Mouse (Mus musculus) CH12.LX (cell line): Measurements from ENCODE around the gene Greb1. TPM values are rescaled to one million over a fixed set of nuclear protein-coding genes. Genes with fewer than 3 reads are reported as not detected.
A peak's percentile ranks its signal among the peaks of the same experiment; 100 is the strongest.

ENCODE experiments used
- DNase-seq: peaks from one replicate; pipeline ENCODE4 v3.0.0-alpha.2; 2013; ENCODE audit errors: extremely low read depth
- H3K27ac ChIP-seq: 2 replicates; pipeline ENCODE4 v1.5.1; 2012; ENCODE audit warnings: low read depth, mild to moderate bottlenecking, control low read depth, moderate library complexity; ENCODE audit not compliant: insufficient read depth
- H3K27me3 ChIP-seq: replicated peaks from 2 replicates; pipeline ENCODE3; 2012; ENCODE audit warnings: inconsistent platforms
- H3K36me3 ChIP-seq, 2 experiments: replicated peaks in 1 of 2; 2 replicates each; pipeline versions ENCODE3 to v1.6.1; 2012; ENCODE audit warnings: inconsistent platforms in 1 of 2, low read length in 1 of 2, mild to moderate bottlenecking in 1 of 2, mixed read lengths in 1 of 2, moderate library complexity in 1 of 2; ENCODE audit not compliant: control insufficient read depth in 1 of 2, insufficient read depth in 1 of 2
- H3K4me1 ChIP-seq, 2 experiments: 2 replicates each; pipeline ENCODE4 v1.6.1; 2012; ENCODE audit warnings: inconsistent platforms in 1 of 2, moderate library complexity in 1 of 2; ENCODE audit not compliant: insufficient read depth in 2 of 2, control insufficient read depth in 1 of 2
- H3K4me2 ChIP-seq: 2 replicates; pipeline ENCODE4 v1.6.1; 2012; ENCODE audit warnings: low read depth, mild to moderate bottlenecking, control low read depth; ENCODE audit not compliant: poor library complexity, insufficient read depth, severe bottlenecking
- H3K4me3 ChIP-seq, 3 experiments: fragments of 150-350 bp in 1 of 3; sonication (generic) in 1 of 3; replicated peaks in 1 of 3; 2 replicates each; pipeline versions ENCODE3 to v1.5.1; 2011 to 2012; ENCODE audit warnings: low read depth in 2 of 3, low read length in 2 of 3, mild to moderate bottlenecking in 2 of 3, moderate library complexity in 2 of 3, control low read depth in 1 of 3, improper control_type of control experiment in 1 of 3, inconsistent platforms in 1 of 3, mixed read lengths in 1 of 3; ENCODE audit not compliant: poor library complexity in 1 of 3
- H3K79me2 ChIP-seq: replicated peaks from 2 replicates; pipeline ENCODE4 v1.6.1; 2012; ENCODE audit warnings: mild to moderate bottlenecking, moderate library complexity; ENCODE audit not compliant: control insufficient read depth, poor library complexity, insufficient read depth, severe bottlenecking; ENCODE audit errors: extremely low read depth
- H3K9ac ChIP-seq: 2 replicates; pipeline ENCODE4 v1.6.1; 2012; ENCODE audit warnings: low read depth, mild to moderate bottlenecking, control low read depth, moderate library complexity; ENCODE audit not compliant: insufficient read depth
- H3K9me3 ChIP-seq: replicated peaks from 2 replicates; pipeline ENCODE3; 2012; ENCODE audit warnings: low read length, inconsistent platforms, mixed read lengths
- CHD1 ChIP-seq: IDR thresholded peaks from 2 replicates; pipeline ENCODE4 v1.6.1; 2012; ENCODE audit warnings: low read depth, low read length, improper control_type of control experiment, inconsistent platforms
- CTCF ChIP-seq, 2 experiments: IDR thresholded peaks in 1 of 2; conservative IDR thresholded peaks in 1 of 2; 2 replicates each; pipeline ENCODE4 v1.5.1; 2011 to 2012; ENCODE audit warnings: low read depth in 2 of 2, low read length in 2 of 2, improper control_type of control experiment in 1 of 2, inconsistent platforms in 1 of 2, mild to moderate bottlenecking in 1 of 2, moderate library complexity in 1 of 2
- EP300 ChIP-seq: IDR thresholded peaks from 2 replicates; pipeline ENCODE4 v1.6.1; 2011; ENCODE audit warnings: low read length, improper control_type of control experiment
- ETS1 ChIP-seq: conservative IDR thresholded peaks from 2 replicates; pipeline ENCODE4 v1.6.1; 2012; ENCODE audit warnings: low read depth, mild to moderate bottlenecking, inconsistent platforms, low read length, improper control_type of control experiment, moderate library complexity
- GABPA ChIP-seq: IDR thresholded peaks from 2 replicates; pipeline ENCODE4 v1.6.1; 2012; ENCODE audit warnings: low read depth, low read length, improper control_type of control experiment, inconsistent platforms; ENCODE audit not compliant: insufficient replicate concordance
- IRF4 ChIP-seq: IDR thresholded peaks from 2 replicates; pipeline ENCODE4 v1.6.1; 2014; ENCODE audit warnings: low read depth, mild to moderate bottlenecking, inconsistent platforms, low read length, improper control_type of control experiment
- JUN ChIP-seq: IDR thresholded peaks from 2 replicates; pipeline ENCODE4 v1.6.1; 2011; ENCODE audit warnings: low read depth, mild to moderate bottlenecking, low read length, improper control_type of control experiment, moderate library complexity; ENCODE audit not compliant: insufficient read depth
- KAT2A ChIP-seq: IDR thresholded peaks from 2 replicates; pipeline ENCODE4 v1.6.1; 2012; ENCODE audit warnings: low read length, improper control_type of control experiment, inconsistent platforms; ENCODE audit not compliant: insufficient replicate concordance
- MAX ChIP-seq: IDR thresholded peaks from 2 replicates; pipeline ENCODE4 v1.6.1; 2011; ENCODE audit warnings: low read length, improper control_type of control experiment
- MAZ ChIP-seq: IDR thresholded peaks from 2 replicates; pipeline ENCODE4 v1.6.1; 2012; ENCODE audit warnings: low read depth, mild to moderate bottlenecking, inconsistent platforms, low read length, improper control_type of control experiment, moderate library complexity
- MEF2A ChIP-seq: IDR thresholded peaks from 2 replicates; pipeline ENCODE4 v1.6.1; 2014; ENCODE audit warnings: low read depth, mild to moderate bottlenecking, inconsistent platforms, low read length, improper control_type of control experiment, borderline replicate concordance
- MXI1 ChIP-seq: IDR thresholded peaks from 2 replicates; pipeline ENCODE4 v1.6.1; 2011; ENCODE audit warnings: mild to moderate bottlenecking, low read depth, low read length, improper control_type of control experiment
- NELFE ChIP-seq: IDR thresholded peaks from 2 replicates; pipeline ENCODE4 v1.6.1; 2011; ENCODE audit warnings: low read depth, low read length, improper control_type of control experiment
- NRF1 ChIP-seq: IDR thresholded peaks from 2 replicates; pipeline ENCODE4 v1.6.1; 2014; ENCODE audit warnings: low read depth, mild to moderate bottlenecking, inconsistent platforms, low read length, improper control_type of control experiment, moderate library complexity
- PAX5 ChIP-seq: IDR thresholded peaks from 2 replicates; pipeline ENCODE4 v1.6.1; 2012; ENCODE audit warnings: low read length, inconsistent platforms, mixed read lengths
- POLR2AphosphoS2 ChIP-seq: IDR thresholded peaks from 2 replicates; pipeline ENCODE4 v1.6.1; 2011; ENCODE audit warnings: low read depth, low read length, improper control_type of control experiment
- RAD21 ChIP-seq: IDR thresholded peaks from 2 replicates; pipeline ENCODE4 v1.6.1; 2011; ENCODE audit warnings: low read depth, mild to moderate bottlenecking, low read length, improper control_type of control experiment, moderate library complexity
- SIN3A ChIP-seq: IDR thresholded peaks from 2 replicates; pipeline ENCODE4 v1.6.1; 2012; ENCODE audit warnings: low read length, improper control_type of control experiment, inconsistent platforms
- SMC3 ChIP-seq: IDR thresholded peaks from 2 replicates; pipeline ENCODE4 v1.6.1; 2011; ENCODE audit warnings: low read depth, low read length, improper control_type of control experiment
- TCF12 ChIP-seq: IDR thresholded peaks from 2 replicates; pipeline ENCODE4 v1.6.1; 2014; ENCODE audit warnings: low read depth, mild to moderate bottlenecking, inconsistent platforms, low read length, improper control_type of control experiment
- UBTF ChIP-seq: IDR thresholded peaks from 2 replicates; pipeline ENCODE4 v1.6.1; 2012; ENCODE audit warnings: low read depth, mild to moderate bottlenecking, inconsistent platforms, low read length, improper control_type of control experiment, moderate library complexity
- USF1 ChIP-seq: IDR thresholded peaks from 2 replicates; pipeline ENCODE4 v1.6.1; 2014; ENCODE audit warnings: low read depth, mild to moderate bottlenecking, inconsistent platforms, low read length, improper control_type of control experiment
- USF2 ChIP-seq: conservative IDR thresholded peaks from 2 replicates; pipeline ENCODE4 v1.6.1; 2011; ENCODE audit warnings: low read depth, low read length, improper control_type of control experiment
- ZC3H11A ChIP-seq: IDR thresholded peaks from 2 replicates; pipeline ENCODE4 v1.6.1; 2012; ENCODE audit warnings: low read depth, mild to moderate bottlenecking, inconsistent platforms, low read length, improper control_type of control experiment
- ZKSCAN1 ChIP-seq: IDR thresholded peaks from 2 replicates; pipeline ENCODE4 v1.6.1; 2012; ENCODE audit warnings: low read depth, inconsistent platforms, low read length, improper control_type of control experiment, borderline replicate concordance
- ZMIZ1 ChIP-seq: IDR thresholded peaks from 2 replicates; pipeline ENCODE4 v1.6.1; 2012; ENCODE audit warnings: low read depth, mild to moderate bottlenecking, inconsistent platforms, low read length, improper control_type of control experiment
- dilution Hi-C: fragments of 300-500 bp; cut with MboI; formaldehyde crosslinking; loops from 2 replicates; pipeline ENCODE4 v1.14.3; 2020; ENCODE audit warnings: low sequenced_read_pairs; ENCODE audit not compliant: extremely low pct_unique_long_range_greater_than_20kb, extremely low pct_ligation_motif_present
- in situ Hi-C: fragments of 300-500 bp; cut with MboI; formaldehyde crosslinking; loops from 3 replicates; pipeline ENCODE4 v1.14.3; 2019; ENCODE audit warnings: low sequenced_read_pairs, low pct_ligation_motif_present, low pct_unique_long_range_greater_than_20kb, mixed read lengths
- polyA plus RNA-seq: library from polyadenylated mRNA; unstranded; fragments of >175 nt; gene quantifications from 2 replicates; pipeline ENCODE4 v1.2.1, GENCODE M21; 2012; ENCODE audit warnings: low read depth; ENCODE audit not compliant: insufficient read length
- total RNA-seq, 2 experiments: library from RNA; depleted of rRNA; stranded (reverse); fragments of 300-350 nt in 1 of 2; fragments of >200 nt in 1 of 2; gene quantifications; 2 replicates each; pipeline ENCODE4 v1.2.3; 2012 to 2014

Greb1 gene
- total and polyA plus RNA-seq, 3 experiments, result not detected

DNA sequence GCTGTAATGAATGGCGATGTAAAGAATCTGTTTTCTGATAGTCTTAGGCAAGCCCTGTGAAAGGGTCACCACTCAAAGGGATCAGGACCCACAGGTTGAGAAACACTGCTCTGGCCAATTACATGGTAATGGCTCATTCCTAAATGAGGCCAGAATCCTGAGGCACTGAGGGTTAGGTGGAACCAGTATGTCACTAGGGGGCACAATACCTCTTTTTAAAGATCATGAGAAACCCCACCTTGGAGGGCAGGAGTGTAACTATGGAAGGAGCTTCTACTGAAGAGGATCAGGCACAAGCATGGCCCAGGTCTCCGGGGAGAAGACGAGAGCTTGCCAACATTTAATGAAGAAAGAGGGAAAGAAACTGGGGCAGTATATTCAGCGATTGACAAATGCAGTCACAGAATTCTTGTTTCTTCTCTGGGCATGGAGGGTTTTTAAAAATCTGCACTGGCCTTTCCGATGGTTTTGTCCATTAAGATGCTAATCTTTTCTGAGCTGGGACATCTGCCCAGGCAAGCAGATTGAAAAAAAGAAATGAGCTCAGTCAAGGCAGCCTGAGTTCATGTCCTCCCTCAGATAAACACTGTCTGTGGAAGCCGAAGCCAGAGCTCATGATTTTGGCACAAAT lies 137.6 kb downstream of the Greb1 start:
- TF ChIP-seq CTCF (conservative IDR thresholded peaks at IDR 0.05 in 1 of 2, IDR thresholded peaks at IDR 0.05 in 1 of 2; ENCODE audit: low read depth in 2 of 2, low read length in 2 of 2), result peak in 1 of 2 experiments; percentile 46; a peak in 2 of 4 replicates
- no peak for TF ChIP-seq CHD1
- in situ Hi-C loops, result no loop called here

GRCm38 (mm10) chr12:16661936-16662335 lies 138.8 kb downstream of the Greb1 start:
- Histone ChIP-seq H3K4me2 (no peak overlapping the region), H3K9me3 (no peaks in the 10 kb centered on the region), H3K9ac (no peak overlapping the region), H3K27me3 (peaks cover 9% of the 10 kb centered on the region), H3K36me3 (no peaks in the 10 kb centered on the region), H3K4me3 (no peak overlapping the region), H3K27ac (no peak overlapping the region), H3K79me2 (no peaks in the 10 kb centered on the region), H3K4me1 (no peaks in the 10 kb centered on the region)
- in situ Hi-C loops, result no loop called here
- no peak for TF ChIP-seq ZC3H11A
- no peak for TF ChIP-seq MAX
- no peak for TF ChIP-seq SIN3A
- TF ChIP-seq IRF4, result no peak
- TF ChIP-seq UBTF, result no peak
- no peak for TF ChIP-seq USF1
- no peak for TF ChIP-seq EP300
- no peak for TF ChIP-seq TCF12
- TF ChIP-seq USF2, result no peak
- TF ChIP-seq MXI1, result no peak
- no peak for TF ChIP-seq ZMIZ1
- DNase-seq, result no peak
- dilution Hi-C loops, result no loop called here

More for the DNA sequence above, 137.6 kb downstream of the Greb1 start:
- Histone ChIP-seq H3K4me2 (no peak overlapping the region), H3K4me1 (no peaks in the 10 kb centered on the region), H3K27ac (no peak overlapping the region), H3K36me3 (no peaks in the 10 kb centered on the region), H3K79me2 (no peaks in the 10 kb centered on the region), H3K9ac (no peak overlapping the region), H3K9me3 (no peaks in the 10 kb centered on the region), H3K4me3 (no peak overlapping the region), H3K27me3 (peaks cover 1% of the 10 kb centered on the region)
- peak; percentile 2 for DNase-seq
- dilution Hi-C loops, result no loop called here

DNA sequence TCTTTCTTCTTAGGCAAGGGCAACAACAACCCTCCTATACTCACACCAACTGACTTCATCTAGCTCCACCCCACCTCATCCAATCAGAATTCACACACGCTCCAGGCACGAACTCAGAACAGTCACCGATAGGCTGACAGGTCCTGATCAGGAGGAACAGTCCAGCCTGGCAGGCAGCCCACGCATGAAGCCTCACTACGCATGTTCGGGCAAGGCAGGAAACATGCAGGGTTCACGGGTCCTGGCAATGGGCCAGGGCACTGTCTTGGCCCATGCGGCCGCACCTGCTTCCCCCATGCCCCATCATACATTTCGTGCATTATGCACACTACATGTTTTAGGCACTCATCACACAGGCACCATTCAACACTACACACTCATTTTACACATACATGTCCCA lies 139.2 kb downstream of the Greb1 start:
- no peak overlapping the region for H3K4me2 ChIP-seq
- H3K79me2 ChIP-seq, result no peaks in the 10 kb centered on the region
- no peak overlapping the region for H3K9ac ChIP-seq
- no peak overlapping the region for H3K4me3 ChIP-seq
- in situ Hi-C loops (no loop called here), dilution Hi-C loops (no loop called here)
- H3K9me3 ChIP-seq, result no peaks in the 10 kb centered on the region
- no peaks in the 10 kb centered on the region for H3K4me1 ChIP-seq
- H3K36me3 ChIP-seq, result no peaks in the 10 kb centered on the region
- DNase-seq, result no peak
- H3K27ac ChIP-seq, result no peak overlapping the region
- TF ChIP-seq JUN, result no peak
- no peak for TF ChIP-seq POLR2AphosphoS2
- no peak for TF ChIP-seq ZC3H11A
- TF ChIP-seq RAD21, result no peak
- TF ChIP-seq UBTF, result no peak
- no peak for TF ChIP-seq MAZ
- TF ChIP-seq MEF2A, result no peak
- no peak for TF ChIP-seq EP300
- no peak for TF ChIP-seq NELFE
- no peak for TF ChIP-seq SMC3
- no peak for TF ChIP-seq CTCF (conservative IDR thresholded peaks at IDR 0.05 in 1 of 2, IDR thresholded peaks at IDR 0.05 in 1 of 2; ENCODE audit: low read depth in 2 of 2, low read length in 2 of 2)
- TF ChIP-seq GABPA, result no peak
- no peak for TF ChIP-seq SIN3A
- no peak for TF ChIP-seq IRF4
- TF ChIP-seq ETS1, result no peak
- TF ChIP-seq PAX5, result no peak
- TF ChIP-seq NRF1, result no peak
- no peak for TF ChIP-seq KAT2A
- TF ChIP-seq ZKSCAN1, result no peak
- H3K27me3 ChIP-seq, result peaks cover 13% of the 10 kb centered on the region
